Mouse (Mus musculus) olfactory bulb, adult 2 months (tissue): Measurements from ENCODE around the gene Pik3r2.

Experiments
- CTCF ChIP-seq: fragments of 200-500 bp; IDR thresholded peaks from 2 replicates; pipeline ENCODE4 v1.5.1; 2012; ENCODE audit warnings: low read depth, mild to moderate bottlenecking, low read length, moderate library complexity; ENCODE audit not compliant: insufficient read depth
- POLR2A ChIP-seq: fragments of 200-500 bp; IDR thresholded peaks from 2 replicates; pipeline ENCODE4 v1.6.1; 2012; ENCODE audit warnings: mild to moderate bottlenecking, low read depth, low read length, moderate library complexity; ENCODE audit not compliant: insufficient read depth

- no peak for TF ChIP-seq CTCF
- no peak for TF ChIP-seq POLR2A
These were observed 34.3 kb downstream of the Pik3r2 start for GRCm38 (mm10) chr8:70742176-70742575.
